Mouse (Mus musculus): ENCODE data around the gene Fam198a. TPM values are rescaled to one million over a fixed set of nuclear protein-coding genes. Genes with fewer than 3 reads are reported as not detected.

The Fam198a gene
- total and polyA plus RNA-seq, 3 experiments, result 0.78 to 1.6 (median 1.5) TPM

DNA sequence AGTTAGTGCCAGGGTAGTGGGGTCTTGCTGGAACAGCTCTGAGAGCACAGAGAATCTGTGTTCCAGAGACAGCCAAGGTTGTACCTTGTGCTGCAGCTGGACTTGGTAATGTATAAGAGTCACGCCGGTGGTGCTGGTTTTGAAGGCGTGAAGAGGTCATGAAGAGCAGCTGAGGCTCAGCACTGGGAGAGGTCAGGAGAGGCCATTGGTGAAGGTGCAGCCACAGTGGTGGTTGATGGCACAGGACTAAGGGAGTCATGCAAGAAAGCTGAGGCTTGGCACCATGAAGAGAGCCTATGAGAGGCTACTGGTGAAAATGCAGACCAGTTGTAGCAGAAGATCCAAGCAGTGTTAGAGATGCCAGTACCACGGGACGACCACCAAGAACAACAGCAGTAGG, 70.8 kb downstream of the Fam198a start:
- no peak for DNase-seq

- DNase-seq, result peak; percentile 92
Measured at GRCm38 (mm10) chr9:122022776-122023175, 72.0 kb downstream of the Fam198a start.

DNA sequence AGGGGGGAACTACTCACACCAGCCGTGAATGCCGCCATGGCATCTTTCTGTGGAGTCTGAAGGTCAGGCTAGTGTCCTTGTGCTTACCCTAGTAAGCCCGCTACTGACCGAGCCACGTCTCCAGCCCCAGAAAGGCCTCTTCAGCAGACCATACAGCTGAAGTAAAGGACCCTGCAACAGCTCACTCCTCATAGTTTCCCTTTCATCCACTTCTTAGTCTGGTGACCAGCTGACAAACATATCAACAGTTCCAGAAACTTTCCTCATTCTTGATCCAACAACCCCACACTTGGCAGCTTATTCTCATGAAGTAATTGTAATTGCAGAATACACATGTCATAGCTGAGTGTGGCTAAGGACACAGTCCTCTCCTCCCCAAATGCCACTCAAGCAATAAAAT, 73.1 kb downstream of the Fam198a start:
- DNase-seq, result peak; percentile 56

GRCm38 (mm10) chr9:122024419-122024818, 73.6 kb downstream of the Fam198a start:
- no peak for DNase-seq

DNA sequence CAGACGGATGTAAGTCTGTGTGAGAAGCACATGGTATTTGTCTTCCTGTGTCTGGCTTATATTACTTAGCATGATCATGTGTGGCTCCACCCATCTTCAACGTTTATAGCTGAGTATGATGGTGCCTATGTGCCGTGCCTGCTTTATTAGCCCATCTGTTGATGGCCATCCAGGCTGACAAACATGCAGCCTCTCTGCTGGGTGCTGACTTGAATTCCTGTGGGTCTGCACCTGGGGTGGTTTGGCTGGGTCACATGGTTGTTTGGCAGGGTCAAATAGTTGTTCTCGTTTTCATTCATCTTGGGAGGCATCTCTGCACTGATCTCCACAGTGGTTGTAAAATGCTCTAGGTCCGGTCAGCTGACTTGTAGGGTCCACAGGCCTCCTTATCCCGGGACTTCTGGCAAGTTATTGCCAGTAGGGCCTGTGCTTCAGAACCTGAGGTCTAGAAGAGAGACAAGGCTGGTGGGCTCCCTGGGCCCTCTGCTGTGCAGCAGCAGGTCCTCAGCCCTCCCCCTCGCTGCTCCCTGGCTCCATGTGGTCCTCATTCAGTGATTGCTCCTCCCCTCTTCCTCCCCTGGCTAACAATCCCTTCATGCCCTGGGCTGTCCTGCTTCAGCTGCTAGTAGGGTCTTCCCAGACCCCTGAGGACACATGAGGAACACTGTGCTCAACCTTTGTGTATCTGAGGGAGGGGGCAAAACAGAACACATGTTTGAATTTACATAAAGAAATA, 75.2 kb downstream of the Fam198a start:
- DNase-seq, result no peak

DNA sequence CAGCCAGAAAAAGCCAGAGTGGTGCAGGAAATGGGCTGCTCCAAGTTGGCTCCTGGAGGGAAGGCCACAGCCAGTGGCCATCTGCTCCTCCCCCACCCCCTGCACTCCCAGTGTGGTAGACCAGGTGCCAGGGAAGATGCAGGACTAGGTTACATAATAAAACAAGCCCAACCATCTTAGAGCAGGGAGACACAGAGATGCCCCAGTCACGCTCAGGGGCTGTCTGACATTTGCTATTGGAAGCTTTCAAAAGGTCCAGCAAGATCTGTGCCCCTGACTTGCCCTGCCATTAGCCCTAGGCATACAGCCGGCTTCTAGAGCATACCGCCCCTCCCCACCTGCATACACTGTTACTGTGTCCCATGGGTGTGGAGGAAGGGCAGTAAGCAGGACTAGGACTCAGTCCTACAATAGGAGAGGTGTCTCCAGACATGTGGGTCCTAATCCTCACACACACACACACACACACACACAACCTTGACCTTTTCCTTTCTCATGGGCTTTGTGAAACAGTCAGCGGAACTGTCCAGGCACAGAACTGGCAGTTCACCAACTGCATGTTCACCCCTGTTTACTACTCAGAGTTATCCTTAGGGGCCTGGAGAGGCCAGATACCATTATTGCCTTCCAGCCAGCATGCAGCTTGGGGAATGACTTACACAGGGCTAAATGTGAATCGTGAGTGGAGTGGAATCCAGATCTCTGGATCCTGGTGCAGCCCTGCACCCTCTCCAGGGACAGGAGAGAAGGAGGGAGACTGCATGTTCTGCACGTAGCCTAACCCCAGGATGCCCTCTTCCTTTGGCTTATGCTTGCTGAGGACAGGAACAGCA, 76.5 kb downstream of the Fam198a start:
- DNase-seq, result peak; percentile 77

GRCm38 (mm10) chr9:122027914-122028745, 77.3 kb downstream of the Fam198a start:
- DNase-seq, result peak; percentile 80

GRCm38 (mm10) chr9:122029765-122030164, 79.0 kb downstream of the Fam198a start:
- no peak for DNase-seq

Other genes starting within 250 kb of the Fam198a start
- gene Sec22c, start 245.5 kb upstream of the Fam198a start, total RNA-seq (2021), result 1 to 10 TPM; 5.0 to 5.4 TPM
- 10.1 TPM in 2 replicates for gene Sec22c, start 245.5 kb upstream of the Fam198a start, polyA plus RNA-seq (2012; rRNA removed)
- 10 to 100 TPM; 45.8 to 47.7 TPM for gene Ss18l2, start 240.7 kb upstream of the Fam198a start, total RNA-seq (2021)
- gene Ss18l2, start 240.7 kb upstream of the Fam198a start, polyA plus RNA-seq (2012; rRNA removed), result 18.6 and 20.3 TPM in 2 replicates
- gene Nktr, start 231.8 kb upstream of the Fam198a start, total RNA-seq (2021), result 10 to 100 TPM; 54.2 to 83.7 TPM
- gene Nktr, start 231.8 kb upstream of the Fam198a start, polyA plus RNA-seq (2012; rRNA removed), result 24.9 and 25.0 TPM in 2 replicates
- gene Zfp651, start 191.7 kb upstream of the Fam198a start, total RNA-seq (2021), result 10 to 100 TPM; 26.6 to 49.7 TPM
- gene Zfp651, start 191.7 kb upstream of the Fam198a start, polyA plus RNA-seq (2012; rRNA removed), result 36.6 and 51.5 TPM in 2 replicates
- not detected for gene Klhl40, start 173.4 kb upstream of the Fam198a start, total RNA-seq (2021)
- gene Klhl40, start 173.4 kb upstream of the Fam198a start, polyA plus RNA-seq (2012; rRNA removed), result not detected in 2 replicates
- not detected for gene Hhatl, start 158.5 kb upstream of the Fam198a start, total RNA-seq (2021)
- gene Hhatl, start 158.5 kb upstream of the Fam198a start, polyA plus RNA-seq (2012; rRNA removed), result 0.13 and 0.17 TPM in 2 replicates
- gene Ccdc13, start 111.5 kb upstream of the Fam198a start, total RNA-seq (2021), result 1 to 10 TPM in 1 of 2 experiments, under 1 TPM in 1; 0.63 to 1.0 TPM
- gene Ccdc13, start 111.5 kb upstream of the Fam198a start, polyA plus RNA-seq (2012; rRNA removed), result 0.26 and 1.2 TPM in 2 replicates
- gene Higd1a, start 92.6 kb upstream of the Fam198a start, total RNA-seq (2021), result 100 to 1,000 TPM in 1 of 2 experiments, 10 to 100 TPM in 1; 44.6 to 103 TPM
- gene Higd1a, start 92.6 kb upstream of the Fam198a start, polyA plus RNA-seq (2012; rRNA removed), result 15.4 and 20.8 TPM in 2 replicates
- gene Ackr2, start 52.6 kb upstream of the Fam198a start, total RNA-seq (2021), result 1 to 10 TPM; 1.2 to 1.4 TPM
- 0.77 and 0.92 TPM in 2 replicates for gene Ackr2, start 52.6 kb upstream of the Fam198a start, polyA plus RNA-seq (2012; rRNA removed)
- under 1 TPM; 0.48 to 0.84 TPM for gene Cyp8b1, start 34.7 kb upstream of the Fam198a start, total RNA-seq (2021)
- gene Cyp8b1, start 34.7 kb upstream of the Fam198a start, polyA plus RNA-seq (2012; rRNA removed), result 0.32 and 1.00 TPM in 2 replicates
- 10 to 100 TPM; 14.7 to 24.7 TPM for gene Pomgnt2, start 46.1 kb downstream of the Fam198a start, total RNA-seq (2021)
- gene Pomgnt2, start 46.1 kb downstream of the Fam198a start, polyA plus RNA-seq (2012; rRNA removed), result 35.5 and 36.4 TPM in 2 replicates
- gene Snrk, start 166.3 kb downstream of the Fam198a start, total RNA-seq (2021), result 100 to 1,000 TPM; 183 to 230 TPM
- gene Snrk, start 166.3 kb downstream of the Fam198a start, polyA plus RNA-seq (2012; rRNA removed), result 114 and 115 TPM in 2 replicates